Mouse (Mus musculus) CH12.LX (cell line): ENCODE results near the gene Rabgap1l. TPM values are rescaled to one million over a fixed set of nuclear protein-coding genes. Genes with fewer than 3 reads are reported as not detected.

ENCODE experiments used
- DNase-seq: peaks from one replicate; pipeline ENCODE4 v3.0.0-alpha.2; 2013; ENCODE audit errors: extremely low read depth
- H3K27ac ChIP-seq: 2 replicates; pipeline ENCODE4 v1.5.1; 2012; ENCODE audit warnings: low read depth, mild to moderate bottlenecking, control low read depth, moderate library complexity; ENCODE audit not compliant: insufficient read depth
- H3K27me3 ChIP-seq: replicated peaks from 2 replicates; pipeline ENCODE3; 2012; ENCODE audit warnings: inconsistent platforms
- H3K36me3 ChIP-seq, 2 experiments: replicated peaks in 1 of 2; 2 replicates each; pipeline versions ENCODE3 to v1.6.1; 2012; ENCODE audit warnings: inconsistent platforms in 1 of 2, low read length in 1 of 2, mild to moderate bottlenecking in 1 of 2, mixed read lengths in 1 of 2, moderate library complexity in 1 of 2; ENCODE audit not compliant: control insufficient read depth in 1 of 2, insufficient read depth in 1 of 2
- H3K4me1 ChIP-seq, 2 experiments: 2 replicates each; pipeline ENCODE4 v1.6.1; 2012; ENCODE audit warnings: inconsistent platforms in 1 of 2, moderate library complexity in 1 of 2; ENCODE audit not compliant: insufficient read depth in 2 of 2, control insufficient read depth in 1 of 2
- H3K4me2 ChIP-seq: 2 replicates; pipeline ENCODE4 v1.6.1; 2012; ENCODE audit warnings: low read depth, mild to moderate bottlenecking, control low read depth; ENCODE audit not compliant: poor library complexity, insufficient read depth, severe bottlenecking
- H3K4me3 ChIP-seq, 3 experiments: fragments of 150-350 bp in 1 of 3; sonication (generic) in 1 of 3; replicated peaks in 1 of 3; 2 replicates each; pipeline versions ENCODE3 to v1.5.1; 2011 to 2012; ENCODE audit warnings: low read depth in 2 of 3, low read length in 2 of 3, mild to moderate bottlenecking in 2 of 3, moderate library complexity in 2 of 3, control low read depth in 1 of 3, improper control_type of control experiment in 1 of 3, inconsistent platforms in 1 of 3, mixed read lengths in 1 of 3; ENCODE audit not compliant: poor library complexity in 1 of 3
- H3K79me2 ChIP-seq: replicated peaks from 2 replicates; pipeline ENCODE4 v1.6.1; 2012; ENCODE audit warnings: mild to moderate bottlenecking, moderate library complexity; ENCODE audit not compliant: control insufficient read depth, poor library complexity, insufficient read depth, severe bottlenecking; ENCODE audit errors: extremely low read depth
- H3K9ac ChIP-seq: 2 replicates; pipeline ENCODE4 v1.6.1; 2012; ENCODE audit warnings: low read depth, mild to moderate bottlenecking, control low read depth, moderate library complexity; ENCODE audit not compliant: insufficient read depth
- H3K9me3 ChIP-seq: replicated peaks from 2 replicates; pipeline ENCODE3; 2012; ENCODE audit warnings: low read length, inconsistent platforms, mixed read lengths
- ELF1 ChIP-seq: IDR thresholded peaks from 2 replicates; pipeline ENCODE4 v1.6.1; 2014; ENCODE audit warnings: low read depth, mild to moderate bottlenecking, inconsistent platforms, low read length, improper control_type of control experiment
- ETS1 ChIP-seq: conservative IDR thresholded peaks from 2 replicates; pipeline ENCODE4 v1.6.1; 2012; ENCODE audit warnings: low read depth, mild to moderate bottlenecking, inconsistent platforms, low read length, improper control_type of control experiment, moderate library complexity
- GABPA ChIP-seq: IDR thresholded peaks from 2 replicates; pipeline ENCODE4 v1.6.1; 2012; ENCODE audit warnings: low read depth, low read length, improper control_type of control experiment, inconsistent platforms; ENCODE audit not compliant: insufficient replicate concordance
- IRF4 ChIP-seq: IDR thresholded peaks from 2 replicates; pipeline ENCODE4 v1.6.1; 2014; ENCODE audit warnings: low read depth, mild to moderate bottlenecking, inconsistent platforms, low read length, improper control_type of control experiment
- MXI1 ChIP-seq: IDR thresholded peaks from 2 replicates; pipeline ENCODE4 v1.6.1; 2011; ENCODE audit warnings: mild to moderate bottlenecking, low read depth, low read length, improper control_type of control experiment
- MYC ChIP-seq: IDR thresholded peaks from 2 replicates; pipeline ENCODE4 v1.6.1; 2011; ENCODE audit warnings: low read depth, mild to moderate bottlenecking, improper control_type of control experiment, low read length
- NRF1 ChIP-seq: IDR thresholded peaks from 2 replicates; pipeline ENCODE4 v1.6.1; 2014; ENCODE audit warnings: low read depth, mild to moderate bottlenecking, inconsistent platforms, low read length, improper control_type of control experiment, moderate library complexity
- POLR2AphosphoS2 ChIP-seq: IDR thresholded peaks from 2 replicates; pipeline ENCODE4 v1.6.1; 2011; ENCODE audit warnings: low read depth, low read length, improper control_type of control experiment
- RAD21 ChIP-seq: IDR thresholded peaks from 2 replicates; pipeline ENCODE4 v1.6.1; 2011; ENCODE audit warnings: low read depth, mild to moderate bottlenecking, low read length, improper control_type of control experiment, moderate library complexity
- RCOR1 ChIP-seq: conservative IDR thresholded peaks from 2 replicates; pipeline ENCODE4 v1.6.1; 2012; ENCODE audit warnings: low read depth, mild to moderate bottlenecking, inconsistent platforms, low read length, improper control_type of control experiment
- SMC3 ChIP-seq: IDR thresholded peaks from 2 replicates; pipeline ENCODE4 v1.6.1; 2011; ENCODE audit warnings: low read depth, low read length, improper control_type of control experiment
- USF1 ChIP-seq: IDR thresholded peaks from 2 replicates; pipeline ENCODE4 v1.6.1; 2014; ENCODE audit warnings: low read depth, mild to moderate bottlenecking, inconsistent platforms, low read length, improper control_type of control experiment
- USF2 ChIP-seq: conservative IDR thresholded peaks from 2 replicates; pipeline ENCODE4 v1.6.1; 2011; ENCODE audit warnings: low read depth, low read length, improper control_type of control experiment
- ZKSCAN1 ChIP-seq: IDR thresholded peaks from 2 replicates; pipeline ENCODE4 v1.6.1; 2012; ENCODE audit warnings: low read depth, inconsistent platforms, low read length, improper control_type of control experiment, borderline replicate concordance
- dilution Hi-C: fragments of 300-500 bp; cut with MboI; formaldehyde crosslinking; loops from 2 replicates; pipeline ENCODE4 v1.14.3; 2020; ENCODE audit warnings: low sequenced_read_pairs; ENCODE audit not compliant: extremely low pct_unique_long_range_greater_than_20kb, extremely low pct_ligation_motif_present
- in situ Hi-C: fragments of 300-500 bp; cut with MboI; formaldehyde crosslinking; loops from 3 replicates; pipeline ENCODE4 v1.14.3; 2019; ENCODE audit warnings: low sequenced_read_pairs, low pct_ligation_motif_present, low pct_unique_long_range_greater_than_20kb, mixed read lengths
- polyA plus RNA-seq: library from polyadenylated mRNA; unstranded; fragments of >175 nt; gene quantifications from 2 replicates; pipeline ENCODE4 v1.2.1, GENCODE M21; 2012; ENCODE audit warnings: low read depth; ENCODE audit not compliant: insufficient read length
- total RNA-seq, 2 experiments: library from RNA; depleted of rRNA; stranded (reverse); fragments of 300-350 nt in 1 of 2; fragments of >200 nt in 1 of 2; gene quantifications; 2 replicates each; pipeline ENCODE4 v1.2.3; 2012 to 2014

The Rabgap1l gene
- total and polyA plus RNA-seq, 3 experiments = 84.0 to 109 (median 85.6) TPM

DNA sequence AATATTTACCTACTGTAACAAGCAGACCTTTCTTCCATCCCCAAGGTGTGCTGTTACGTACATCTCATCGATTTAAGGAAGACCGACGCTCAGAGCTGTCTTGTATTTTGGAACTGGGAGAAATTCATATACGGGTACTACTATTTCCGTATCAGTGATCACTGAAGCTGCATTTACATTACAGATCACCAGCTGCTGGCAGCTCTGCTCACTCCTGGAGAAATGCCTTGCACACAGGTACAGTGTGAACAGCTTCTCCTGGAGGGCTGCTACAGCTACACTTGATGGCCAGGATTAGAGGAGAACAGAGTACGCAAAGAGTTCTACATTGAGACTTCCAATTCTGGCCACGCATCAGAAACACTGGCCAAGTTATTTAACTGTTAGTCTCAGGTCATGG, 257.4 kb downstream of the Rabgap1l start:
- Histone ChIP-seq H3K27me3 (no peaks in the 10 kb centered on the region), H3K9me3 (no peaks in the 10 kb centered on the region), H3K4me2 (no peak overlapping the region), H3K36me3 (no peaks in the 10 kb centered on the region), H3K79me2 (no peaks in the 10 kb centered on the region), H3K9ac (no peak overlapping the region), H3K27ac (no peak overlapping the region), H3K4me1 (no peaks in the 10 kb centered on the region), H3K4me3 (no peak overlapping the region)
- TF ChIP-seq NRF1 (no peak), MYC (no peak), RCOR1 (no peak), SMC3 (no peak), ELF1 (no peak), ETS1 (no peak), ZKSCAN1 (no peak), RAD21 (no peak)
- in situ Hi-C loops = no loop called here
- dilution Hi-C loops = no loop called here
- no peak for DNase-seq

- Histone ChIP-seq H3K9me3 (no peaks in the 10 kb centered on the region), H3K27me3 (no peaks in the 10 kb centered on the region), H3K4me3 (no peak overlapping the region), H3K79me2 (no peaks in the 10 kb centered on the region), H3K4me2 (no peak overlapping the region), H3K36me3 (no peaks in the 10 kb centered on the region), H3K9ac (no peak overlapping the region), H3K4me1 (no peaks in the 10 kb centered on the region), H3K27ac (no peak overlapping the region)
- DNase-seq = no peak
- dilution Hi-C loops (no loop called here), in situ Hi-C loops (no loop called here)
- TF ChIP-seq GABPA = no peak
- no peak for TF ChIP-seq POLR2AphosphoS2
- no peak for TF ChIP-seq MXI1
- no peak for TF ChIP-seq USF2
- TF ChIP-seq USF1 = no peak
- TF ChIP-seq IRF4 = no peak
- TF ChIP-seq ZKSCAN1 = no peak
These were observed 258.3 kb downstream of the Rabgap1l start for GRCm38 (mm10) chr1:160534571-160535335.
